Mouse (Mus musculus) heart, postnatal 0 days (tissue): ENCODE data around the gene Mtss1l.
"Not testable (repeated sequence)": the region's sequence is repeated elsewhere in the genome, so short reads cannot be mapped to it uniquely, and the experiment has no call there.

Source experiments
- CTCF ChIP-seq: IDR thresholded peaks from 2 replicates; pipeline ENCODE4 v1.5.1; 2016; ENCODE audit warnings: antibody characterized with exemption, control low read depth, low read depth
- EP300 ChIP-seq: IDR thresholded peaks from 2 replicates; pipeline ENCODE4 v1.6.1; 2016; ENCODE audit warnings: antibody characterized with exemption, low read depth

DNA sequence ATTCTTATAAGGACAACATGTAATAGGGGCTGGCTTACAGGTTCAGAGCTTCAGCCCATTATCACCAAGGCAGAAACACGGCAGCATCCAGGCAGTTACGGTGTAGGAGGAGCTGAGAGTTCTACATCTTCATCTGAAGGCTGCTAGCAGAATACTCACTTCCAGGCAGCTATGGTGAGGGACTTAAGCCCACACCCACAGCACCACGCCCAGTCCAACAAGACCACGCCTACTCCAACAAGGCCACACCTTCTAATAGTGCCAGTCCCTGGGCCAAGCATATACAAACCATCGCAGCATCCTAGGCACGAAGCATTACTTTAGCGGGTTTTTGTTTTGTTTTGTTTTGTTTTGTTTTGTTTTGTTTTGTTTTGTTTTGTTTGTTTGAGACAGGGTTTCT, 65.2 kb downstream of the Mtss1l start:
- TF ChIP-seq EP300, CTCF: not testable (repeated sequence)
